Mouse (Mus musculus): ENCODE measurements around the gene Tshb. TPM values are rescaled to one million over a fixed set of nuclear protein-coding genes. Genes with fewer than 3 reads are reported as not detected.

The Tshb gene
- polyA plus RNA-seq (2015; fragmentation: Nextera tagmentation; extraction: Ambion mirVana) = 0.09 and 0.30 TPM in 2 replicates

DNA sequence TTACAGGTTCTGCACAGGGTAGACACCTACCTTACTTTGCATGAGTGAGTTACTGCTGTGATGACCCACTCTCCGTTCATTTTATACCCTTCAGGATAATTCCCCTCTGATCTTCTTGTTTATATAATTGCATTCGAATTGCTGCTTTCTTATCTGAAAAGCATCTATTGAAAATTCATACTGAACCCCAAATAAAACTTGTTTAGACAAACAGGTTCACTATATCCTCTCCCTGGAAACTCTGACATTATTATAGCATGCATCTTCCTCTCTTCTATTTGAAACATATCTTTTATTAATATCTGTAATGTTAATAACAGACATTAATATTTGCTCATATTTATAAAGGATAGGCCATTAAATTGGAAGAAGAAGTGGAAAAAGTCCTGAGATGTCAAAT is at the start of gene Tshb:
Gene Tshb, minus strand, starts transcription at position 101 of the 400 bp plus-strand sequence.
- no peak within 1 kb of the TSS for H3K9ac ChIP-seq
- H3K4me3 ChIP-seq = no peak within 1 kb of the TSS
- no peak for ATAC-seq (ENCODE audit: borderline replicate concordance, extremely low read depth, low FRiP score, low TSS enrichment)
- 57% methylated on average over 2 of the region's 2 CpGs for WGBS
- no peaks in the 10 kb centered on the region for H3K36me3 ChIP-seq
- H3K4me2 ChIP-seq = no peak within 1 kb of the TSS
- H3K27me3 ChIP-seq = no peaks in the 10 kb centered on the region; the same call in 1 of the 2 replicates
- no peaks in the 10 kb centered on the region for H3K9me3 ChIP-seq
- H3K27ac ChIP-seq = no peak within 1 kb of the TSS
- H3K4me1 ChIP-seq = no peaks in the 10 kb centered on the region

DNA sequence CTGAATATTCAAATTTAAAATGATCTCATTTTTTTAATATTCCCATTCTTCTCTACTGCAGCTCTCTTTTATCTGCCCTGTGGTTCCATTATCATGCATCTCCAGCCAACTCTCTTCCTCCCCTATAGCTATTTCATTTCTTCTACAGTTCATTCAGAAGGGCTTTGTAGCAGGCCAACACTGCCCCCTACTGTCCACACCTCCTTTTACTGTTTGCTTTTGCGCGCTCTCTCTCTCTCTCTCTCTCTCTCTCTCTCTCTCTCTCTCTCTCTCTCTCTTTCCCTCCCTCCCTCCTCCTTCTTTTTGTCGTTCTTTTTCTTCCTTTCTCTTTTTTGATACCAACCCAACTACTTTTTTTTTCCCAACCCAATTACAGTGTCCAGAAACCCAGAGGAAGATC is 21.4 kb upstream of the Tshb start:
- no peak for ATAC-seq (ENCODE audit: borderline replicate concordance, extremely low read depth, low FRiP score, low TSS enrichment)
- WGBS = 0% methylated on average over 3 of the region's 3 CpGs

DNA sequence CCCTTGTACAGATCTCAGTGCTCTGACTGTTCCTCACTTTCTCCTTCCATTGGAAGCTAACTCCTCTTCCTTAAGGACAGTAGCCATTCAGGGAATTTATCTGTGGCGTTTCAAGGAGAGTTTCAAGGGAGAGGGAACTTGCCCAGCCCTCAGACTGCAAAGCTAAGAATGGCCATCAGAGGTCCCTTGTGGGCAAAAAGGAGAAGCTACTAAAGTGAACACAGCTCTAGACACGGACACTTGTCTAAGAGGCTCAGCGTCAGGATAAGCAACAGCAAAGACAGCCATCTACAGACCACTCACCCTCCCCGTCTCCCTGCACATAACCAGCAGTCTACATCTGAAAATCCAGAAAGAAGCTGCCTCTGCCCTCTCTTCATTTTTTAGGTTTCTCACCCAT is 4.9 kb upstream of the Tshb start:
- no peak for ATAC-seq (ENCODE audit: borderline replicate concordance, extremely low read depth, low FRiP score, low TSS enrichment)
- 30% methylated on average over 4 of the region's 4 CpGs for whole genome bisulfite sequencing
- no peak overlapping the region for H3K4me3 ChIP-seq

More for the DNA sequence above, 21.4 kb upstream of the Tshb start:
- H3K4me1 ChIP-seq = no peaks in the 10 kb centered on the region
- no peak overlapping the region for H3K4me2 ChIP-seq
- no peak overlapping the region for H3K4me3 ChIP-seq
- H3K27ac ChIP-seq = no peak overlapping the region
- H3K27me3 ChIP-seq = 0 out of 2 replicates have a peak, but pooled peaks cover 3% of the 10 kb centered on the region
- H3K9me3 ChIP-seq = no peaks in the 10 kb centered on the region
- H3K36me3 ChIP-seq = no peaks in the 10 kb centered on the region
- no peak overlapping the region for H3K9ac ChIP-seq

DNA sequence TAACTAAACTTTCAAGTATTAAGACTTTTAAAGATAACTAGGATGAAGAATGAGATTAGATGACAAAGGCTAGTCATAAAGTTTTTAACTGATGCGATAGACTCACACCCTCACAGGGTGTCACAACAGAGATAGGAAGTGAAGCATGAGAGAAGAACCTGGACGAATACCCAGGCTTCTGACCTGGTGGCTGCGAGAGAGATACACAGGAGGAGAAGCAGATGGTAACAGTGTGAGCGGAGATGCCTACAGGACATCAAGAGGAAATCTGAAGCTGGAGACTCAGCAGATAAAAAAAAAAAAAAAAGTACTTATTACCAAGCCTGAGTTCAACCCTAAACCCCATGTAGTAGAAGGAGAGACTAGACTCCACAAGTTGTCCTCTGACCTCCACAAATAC is 9.5 kb downstream of the Tshb start:
- H3K9ac ChIP-seq = no peak overlapping the region
- H3K4me1 ChIP-seq = peaks cover 4% of the 10 kb centered on the region; the same call in 1 of the 2 replicates
- H3K27me3 ChIP-seq = no peaks in the 10 kb centered on the region
- no peak overlapping the region for H3K4me3 ChIP-seq
- no peak for ATAC-seq (ENCODE audit: borderline replicate concordance, extremely low read depth, low FRiP score, low TSS enrichment)
- H3K36me3 ChIP-seq = no peaks in the 10 kb centered on the region
- no peak overlapping the region for H3K27ac ChIP-seq
- 74% methylated on average over 4 of the region's 4 CpGs for WGBS
- H3K4me2 ChIP-seq = no peak overlapping the region
- no peaks in the 10 kb centered on the region for H3K9me3 ChIP-seq

More for the DNA sequence above, 4.9 kb upstream of the Tshb start:
- no peaks in the 10 kb centered on the region for H3K36me3 ChIP-seq
- H3K4me2 ChIP-seq = no peak overlapping the region
- no peak overlapping the region for H3K9ac ChIP-seq
- no peaks in the 10 kb centered on the region for H3K4me1 ChIP-seq
- no peaks in the 10 kb centered on the region; the same call in 1 of the 2 replicates for H3K27me3 ChIP-seq
- no peak overlapping the region for H3K27ac ChIP-seq
- no peaks in the 10 kb centered on the region for H3K9me3 ChIP-seq

DNA sequence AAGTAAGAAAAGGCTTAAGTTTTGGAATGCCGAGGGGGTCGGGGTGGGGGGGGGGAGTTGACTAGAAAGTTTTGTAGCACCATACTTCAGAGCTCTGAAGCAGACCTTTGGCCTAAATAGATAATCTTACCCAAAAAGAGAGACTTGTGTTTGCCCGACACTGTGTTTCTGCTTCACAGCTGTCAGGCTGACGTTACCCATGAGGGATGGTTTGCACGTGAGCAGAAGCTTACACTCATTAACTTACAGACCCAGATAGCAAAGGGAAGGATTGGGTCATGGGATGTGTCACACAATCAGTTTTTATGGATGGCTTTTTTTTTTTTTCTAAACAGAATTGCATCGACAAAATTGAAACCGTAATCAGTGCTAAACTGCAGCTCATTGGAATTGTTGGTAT is 17.7 kb downstream of the Tshb start:
- no peak overlapping the region for H3K27ac ChIP-seq
- H3K4me1 ChIP-seq = peaks cover 5% of the 10 kb centered on the region
- WGBS = 50% methylated on average over 7 of the region's 7 CpGs
- no peak overlapping the region for H3K4me3 ChIP-seq
- H3K36me3 ChIP-seq = peaks cover 3% of the 10 kb centered on the region
- H3K9me3 ChIP-seq = no peaks in the 10 kb centered on the region
- H3K4me2 ChIP-seq = no peak overlapping the region
- H3K27me3 ChIP-seq = no peaks in the 10 kb centered on the region
- no peak for ATAC-seq (ENCODE audit: borderline replicate concordance, extremely low read depth, low FRiP score, low TSS enrichment)
- H3K9ac ChIP-seq = no peak overlapping the region

DNA sequence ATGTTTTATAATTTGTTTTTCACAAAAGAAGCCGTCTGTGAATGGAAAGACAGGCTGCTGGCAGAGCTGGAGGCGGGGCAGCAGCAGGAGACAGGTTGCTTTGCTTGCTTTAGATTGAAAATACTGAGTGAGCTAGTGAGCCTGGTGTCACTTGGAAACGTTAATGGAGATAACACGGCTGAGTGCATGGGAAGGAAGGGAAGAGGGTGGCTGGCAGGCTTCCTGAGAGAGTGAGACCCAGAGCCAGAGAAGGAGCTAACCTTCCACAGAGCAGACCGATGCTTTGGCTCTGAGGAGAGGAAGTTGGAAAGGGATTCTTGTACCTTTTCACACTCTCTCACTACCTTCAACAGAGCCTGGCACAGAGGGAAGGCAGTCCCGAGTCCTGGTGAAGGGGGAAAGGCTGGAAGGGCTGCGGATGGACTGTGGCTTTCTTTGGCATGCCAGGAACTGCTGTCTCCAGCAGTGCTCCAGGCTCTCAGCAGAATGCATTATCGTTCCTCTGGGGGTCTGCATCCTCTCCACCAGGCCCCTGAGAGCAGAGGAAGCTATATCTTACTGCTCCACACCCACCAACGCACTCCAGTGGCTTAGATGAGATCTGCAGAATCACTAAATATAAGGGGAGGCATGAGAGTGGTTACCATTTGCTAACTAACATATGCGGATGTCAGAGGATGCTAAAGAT is 18.7 kb downstream of the Tshb start:
- H3K4me3 ChIP-seq = no peak overlapping the region
- ATAC-seq (ENCODE audit: borderline replicate concordance, extremely low read depth, low FRiP score, low TSS enrichment) = no peak
- H3K4me1 ChIP-seq = peaks cover 5% of the 10 kb centered on the region
- 32% methylated on average over 10 of the region's 10 CpGs for WGBS
- H3K4me2 ChIP-seq = no peak overlapping the region
- peaks cover 3% of the 10 kb centered on the region for H3K36me3 ChIP-seq
- no peak overlapping the region for H3K9ac ChIP-seq
- no peak overlapping the region for H3K27ac ChIP-seq
- no peaks in the 10 kb centered on the region for H3K27me3 ChIP-seq
- no peaks in the 10 kb centered on the region for H3K9me3 ChIP-seq

DNA sequence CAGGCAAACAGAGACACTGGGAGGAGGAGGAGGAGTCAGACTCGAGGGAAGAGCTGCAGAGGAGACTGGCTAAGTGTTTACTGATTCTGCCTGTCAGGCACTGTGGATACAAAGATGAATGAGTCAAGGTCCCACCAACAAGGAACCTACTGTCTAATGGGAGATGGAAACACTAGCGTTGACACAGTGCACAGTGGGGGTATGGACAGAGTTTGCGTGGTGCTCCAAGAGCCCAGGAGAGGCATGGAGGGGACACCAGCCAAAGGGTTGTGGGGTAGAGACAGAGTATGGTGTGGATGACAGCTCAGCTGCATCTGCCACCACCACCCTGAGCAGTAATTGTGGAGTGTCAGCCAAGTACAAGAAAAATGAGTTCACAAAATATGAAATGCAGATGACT is 20.1 kb downstream of the Tshb start:
- Histone ChIP-seq H3K4me2 (no peak overlapping the region), H3K4me3 (no peak overlapping the region), H3K9me3 (no peaks in the 10 kb centered on the region), H3K27me3 (no peaks in the 10 kb centered on the region), H3K9ac (no peak overlapping the region), H3K4me1 (peaks cover 5% of the 10 kb centered on the region), H3K27ac (no peak overlapping the region), H3K36me3 (peaks cover 3% of the 10 kb centered on the region; the same call in 1 of the 2 replicates)
- 32% methylated on average over 3 of the region's 3 CpGs for WGBS
- no peak for ATAC-seq (ENCODE audit: borderline replicate concordance, extremely low read depth, low FRiP score, low TSS enrichment)

DNA sequence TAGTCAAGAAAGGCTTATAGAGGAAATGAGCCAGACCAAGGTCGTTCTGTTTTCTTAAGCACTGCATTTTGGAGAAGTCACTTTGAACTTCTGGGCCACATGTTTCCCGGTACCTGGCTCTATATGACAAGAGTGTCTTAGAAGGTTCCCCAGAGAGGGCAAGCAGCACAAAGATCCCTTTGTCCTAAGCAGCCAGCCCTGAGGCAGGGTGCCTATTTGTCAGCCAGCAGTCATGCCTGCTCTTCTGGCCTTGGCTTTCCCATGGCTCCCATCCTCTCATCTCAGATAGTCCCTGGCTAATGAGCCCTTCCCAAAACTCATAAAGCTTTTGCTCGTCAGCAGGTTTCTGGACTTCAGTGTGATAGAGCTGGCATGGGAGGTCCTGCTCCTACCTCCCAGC is 22.3 kb downstream of the Tshb start:
- ATAC-seq (ENCODE audit: borderline replicate concordance, extremely low read depth, low FRiP score, low TSS enrichment) = no peak
- Histone ChIP-seq H3K4me3 (no peak overlapping the region), H3K4me1 (peaks cover 18% of the 10 kb centered on the region), H3K9me3 (no peaks in the 10 kb centered on the region), H3K9ac (no peak overlapping the region), H3K27me3 (no peaks in the 10 kb centered on the region), H3K27ac (no peak overlapping the region), H3K36me3 (no peaks in the 10 kb centered on the region; the same call in 1 of the 2 replicates), H3K4me2 (no peak overlapping the region)
- WGBS = 58% methylated on average over 3 of the region's 3 CpGs

DNA sequence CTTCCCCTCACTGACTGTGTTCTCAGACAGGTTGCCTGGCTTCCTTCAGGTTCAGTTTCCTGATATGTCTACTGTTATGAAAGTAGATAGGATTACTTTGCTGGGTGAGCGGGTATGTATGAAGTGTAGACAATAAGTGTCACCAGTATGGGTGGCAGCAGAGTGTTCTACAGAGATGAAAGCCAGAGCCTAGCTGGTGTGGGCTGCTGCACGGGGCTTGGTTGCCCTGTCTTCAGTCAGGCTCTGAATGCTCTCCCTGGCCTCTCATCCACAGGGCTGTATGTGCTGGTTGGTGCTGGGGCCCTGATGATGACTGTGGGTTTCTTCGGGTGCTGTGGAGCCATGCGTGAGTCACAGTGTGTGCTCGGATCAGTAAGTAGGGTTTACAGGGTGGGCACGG is 25.5 kb downstream of the Tshb start:
- Histone ChIP-seq H3K27me3 (no peaks in the 10 kb centered on the region), H3K36me3 (no peaks in the 10 kb centered on the region; the same call in 1 of the 2 replicates)
- 71% methylated on average over 6 of the region's 6 CpGs for WGBS

DNA sequence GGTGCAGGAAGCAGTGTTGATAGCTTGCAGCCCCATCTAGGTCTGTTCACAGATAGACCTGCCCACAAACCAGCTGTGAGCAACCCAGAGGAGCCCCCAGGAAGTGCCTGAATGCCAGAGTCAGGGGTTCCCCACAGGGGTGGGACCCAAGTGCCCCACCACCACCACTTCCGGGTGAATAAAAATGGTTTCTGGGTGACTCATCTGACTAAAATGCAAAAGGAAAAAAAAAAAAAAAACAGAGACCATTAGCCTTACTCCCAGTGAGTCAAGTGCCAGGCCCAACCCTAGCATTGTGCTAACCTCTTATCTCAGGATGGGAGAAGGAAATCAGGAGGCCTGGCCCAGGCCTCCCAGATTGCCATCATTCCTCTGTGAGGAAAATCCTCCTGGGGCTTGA is 26.7 kb downstream of the Tshb start:
- WGBS = 24% methylated on average over 1 of the region's 1 CpGs
- H3K27me3 ChIP-seq = no peaks in the 10 kb centered on the region
- peak overlapping the region; percentile 33 for H3K27ac ChIP-seq
- H3K4me1 ChIP-seq = peaks cover 13% of the 10 kb centered on the region; the same call in 1 of the 2 replicates
- ATAC-seq (ENCODE audit: borderline replicate concordance, extremely low read depth, low FRiP score, low TSS enrichment) = no peak
- no peak overlapping the region for H3K9ac ChIP-seq
- no peaks in the 10 kb centered on the region; the same call in 1 of the 2 replicates for H3K36me3 ChIP-seq
- H3K9me3 ChIP-seq = no peaks in the 10 kb centered on the region
- H3K4me3 ChIP-seq = no peak overlapping the region
- no peak overlapping the region for H3K4me2 ChIP-seq

More for the DNA sequence above, 25.5 kb downstream of the Tshb start:
- no peak for ATAC-seq (ENCODE audit: borderline replicate concordance, extremely low read depth, low FRiP score, low TSS enrichment)
- Histone ChIP-seq H3K4me1 (peaks cover 13% of the 10 kb centered on the region; the same call in 1 of the 2 replicates), H3K9ac (no peak overlapping the region), H3K4me2 (no peak overlapping the region), H3K4me3 (no peak overlapping the region), H3K9me3 (no peaks in the 10 kb centered on the region), H3K27ac (no peak overlapping the region)

DNA sequence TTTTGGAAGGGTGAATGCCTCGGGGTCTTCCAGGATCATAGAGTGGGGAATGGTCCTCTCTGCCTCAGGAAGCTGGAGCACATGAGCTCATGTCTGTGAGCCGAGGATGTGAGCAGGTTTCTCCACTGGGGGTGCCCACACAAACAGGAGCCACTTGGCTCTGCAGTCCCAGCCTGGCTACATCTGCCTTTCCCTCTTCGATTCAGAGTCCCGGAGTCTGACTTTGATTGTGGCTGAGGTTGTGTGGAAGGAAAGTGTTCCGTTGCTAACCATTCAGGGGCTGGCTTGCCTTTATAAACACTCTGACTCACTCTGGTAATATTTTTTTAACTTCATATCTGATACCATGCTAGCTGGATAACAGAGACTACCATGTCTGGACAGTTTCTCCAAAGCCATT is 30.1 kb downstream of the Tshb start:
- Histone ChIP-seq H3K9me3 (no peaks in the 10 kb centered on the region), H3K27me3 (no peaks in the 10 kb centered on the region), H3K27ac (peak overlapping the region; percentile 64; the same call in 1 of the 2 replicates), H3K4me3 (no peak overlapping the region), H3K9ac (no peak overlapping the region), H3K4me2 (no peak overlapping the region), H3K36me3 (no peaks in the 10 kb centered on the region), H3K4me1 (peaks cover 13% of the 10 kb centered on the region; the same call in 1 of the 2 replicates)
- no peak for ATAC-seq (ENCODE audit: borderline replicate concordance, extremely low read depth, low FRiP score, low TSS enrichment)
- WGBS = 62% methylated on average over 5 of the region's 5 CpGs

DNA sequence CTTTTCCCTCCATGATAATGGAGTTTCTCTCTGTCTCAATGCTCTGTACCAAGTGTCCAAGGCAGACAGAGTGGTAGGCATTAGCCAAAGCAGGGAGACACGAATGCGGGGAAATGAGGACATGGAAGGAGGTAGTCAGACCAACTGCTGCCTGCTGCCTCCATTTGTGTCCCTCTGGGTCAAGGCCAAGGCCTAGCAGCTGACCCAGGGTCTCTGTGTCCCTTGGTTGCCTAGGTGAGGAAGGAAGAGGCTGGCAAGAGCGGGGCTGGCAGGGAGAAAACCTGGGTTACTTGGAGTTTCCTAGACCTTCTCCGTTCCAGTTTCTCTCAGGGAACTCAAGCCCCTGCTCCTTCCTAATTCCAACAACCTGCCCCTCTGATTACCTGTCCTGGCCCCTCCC is 30.5 kb downstream of the Tshb start:
- 91% methylated on average over 4 of the region's 4 CpGs for WGBS
- Histone ChIP-seq H3K4me2 (no peak overlapping the region), H3K9ac (no peak overlapping the region), H3K36me3 (no peaks in the 10 kb centered on the region), H3K4me3 (no peak overlapping the region), H3K27ac (peak overlapping the region; percentile 64), H3K27me3 (no peaks in the 10 kb centered on the region), H3K9me3 (no peaks in the 10 kb centered on the region), H3K4me1 (peaks cover 13% of the 10 kb centered on the region; the same call in 1 of the 2 replicates)
- no peak for ATAC-seq (ENCODE audit: borderline replicate concordance, extremely low read depth, low FRiP score, low TSS enrichment)

Data from lung, embryonic 15.5 days (tissue).